Mouse (Mus musculus) embryonic facial prominence, embryonic 14.5 days (tissue): ENCODE data around the gene Plcl1. TPM values are rescaled to one million over a fixed set of nuclear protein-coding genes. Genes with fewer than 3 reads are reported as not detected.
A peak's percentile ranks its signal among the peaks of the same experiment; 100 is the strongest.
"Not testable (repeated sequence)": the region's sequence is repeated elsewhere in the genome, so short reads cannot be mapped to it uniquely, and the experiment has no call there.

Experiments used
- ATAC-seq: fragments of 200-750 bp; cut with Nextera tagmentation; 2 replicates; pipeline ENCODE4 v1.8.0; 2017; ENCODE audit warnings: low read depth, moderate number of reproducible peaks, moderate TSS enrichment
- DNase-seq: peaks from one replicate; pipeline ENCODE4 v3.0.0-alpha.2; 2015; ENCODE audit warnings: low spot score
- H3K27ac ChIP-seq: fragments of 300-500 bp; sonication (generic); replicated peaks from 2 replicates; pipeline ENCODE4 v1.5.1; 2014; ENCODE audit warnings: low read depth, mild to moderate bottlenecking, low read length, moderate library complexity
- H3K27me3 ChIP-seq: fragments of 300-500 bp; sonication (generic); replicated peaks from 2 replicates; pipeline ENCODE4 v1.6.1; 2014; ENCODE audit warnings: low read length; ENCODE audit not compliant: control insufficient read depth, insufficient read depth
- H3K36me3 ChIP-seq: fragments of 300-500 bp; sonication (generic); 2 replicates; pipeline ENCODE4 v1.6.1; 2014; ENCODE audit warnings: low read length, mixed read lengths; ENCODE audit not compliant: control insufficient read depth, insufficient read depth
- H3K4me1 ChIP-seq: fragments of 300-500 bp; sonication (generic); 2 replicates; pipeline ENCODE4 v1.6.1; 2014; ENCODE audit warnings: antibody characterized with exemption, low read length; ENCODE audit not compliant: control insufficient read depth, insufficient read depth
- H3K4me2 ChIP-seq: fragments of 300-500 bp; sonication (generic); 2 replicates; pipeline ENCODE4 v1.6.1; 2014; ENCODE audit warnings: low read depth, mild to moderate bottlenecking, low read length, moderate library complexity, mixed read lengths
- H3K4me3 ChIP-seq: fragments of 300-500 bp; sonication (generic); 2 replicates; pipeline ENCODE4 v1.5.1; 2014; ENCODE audit warnings: low read depth, mild to moderate bottlenecking, low read length
- H3K9ac ChIP-seq: fragments of 300-500 bp; sonication (generic); 2 replicates; pipeline ENCODE4 v1.6.1; 2014; ENCODE audit warnings: low read depth, mild to moderate bottlenecking, low read length, moderate library complexity, mixed read lengths
- H3K9me3 ChIP-seq: fragments of 300-500 bp; sonication (generic); 2 replicates; pipeline ENCODE4 v1.6.1; 2016; ENCODE audit warnings: low read length; ENCODE audit not compliant: control insufficient read depth
- WGBS: fragments of 180-500 bp; shearing (Covaris S2); extraction: QIAGEN DNeasy Blood & Tissue Kit; methylation state at CpG from one replicate; pipeline ENCODE4 v1.1.7; 2014; 5-methylcytosine and 5-hydroxymethylcytosine counted together
- polyA plus RNA-seq: library from polyadenylated mRNA; unstranded; fragments of >200 nt; fragmentation: Nextera tagmentation; extraction: Ambion mirVana; gene quantifications from 2 replicates; pipeline ENCODE4 v1.2.1, GENCODE M21; 2014

Gene Plcl1
- polyA plus RNA-seq, 1 experiment from 2014 or later, result 2.4 TPM

GRCm38 (mm10) chr1:55488261-55488660 lies 82.5 kb downstream of the Plcl1 start:
- no peak for ATAC-seq
- no peaks in the 10 kb centered on the region for H3K4me1 ChIP-seq
- WGBS, result 86% methylated on average over 2 of the region's 2 CpGs

GRCm38 (mm10) chr1:55489355-55489754 lies 83.6 kb downstream of the Plcl1 start:
- no peak overlapping the region for H3K4me2 ChIP-seq
- ATAC-seq, result peak; percentile 79
- H3K4me3 ChIP-seq, result no peak overlapping the region
- no peak overlapping the region for H3K9ac ChIP-seq
- no peaks in the 10 kb centered on the region for H3K36me3 ChIP-seq
- H3K27ac ChIP-seq, result no peak overlapping the region
- 46% methylated on average over 6 of the region's 6 CpGs for WGBS
- DNase-seq, result peak; percentile 58
- no peaks in the 10 kb centered on the region for H3K9me3 ChIP-seq
- no peaks in the 10 kb centered on the region for H3K27me3 ChIP-seq
- no peaks in the 10 kb centered on the region for H3K4me1 ChIP-seq

More at GRCm38 (mm10) chr1:55488261-55488660, 82.5 kb downstream of the Plcl1 start:
- Histone ChIP-seq H3K9me3 (no peaks in the 10 kb centered on the region), H3K4me2 (no peak overlapping the region), H3K36me3 (no peaks in the 10 kb centered on the region), H3K4me3 (no peak overlapping the region), H3K27me3 (no peaks in the 10 kb centered on the region), H3K9ac (no peak overlapping the region), H3K27ac (no peak overlapping the region)
- DNase-seq, result no peak

- Histone ChIP-seq H3K9me3 (no peaks in the 10 kb centered on the region), H3K27ac (no peak overlapping the region), H3K9ac (no peak overlapping the region), H3K36me3 (no peaks in the 10 kb centered on the region), H3K4me3 (no peak overlapping the region), H3K4me1 (0 out of 2 replicates have a peak, but pooled peaks cover 4% of the 10 kb centered on the region), H3K27me3 (no peaks in the 10 kb centered on the region), H3K4me2 (no peak overlapping the region)
- no peak for DNase-seq
- no peak for ATAC-seq
- WGBS, result 54% methylated on average over 1 of the region's 1 CpGs
These were observed 94.2 kb downstream of the Plcl1 start for GRCm38 (mm10) chr1:55499872-55500271.

- WGBS, result 82% methylated on average over 2 of the region's 2 CpGs
- no peak overlapping the region for H3K4me3 ChIP-seq
- H3K4me1 ChIP-seq, result 0 out of 2 replicates have a peak, but pooled peaks cover 4% of the 10 kb centered on the region
- H3K9ac ChIP-seq, result no peak overlapping the region
- H3K4me2 ChIP-seq, result no peak overlapping the region
- H3K9me3 ChIP-seq, result no peaks in the 10 kb centered on the region
- DNase-seq (peak; percentile 10), ATAC-seq (peak; percentile 41; the same call in 1 of the 2 replicates)
- H3K27me3 ChIP-seq, result no peaks in the 10 kb centered on the region
- H3K36me3 ChIP-seq, result no peaks in the 10 kb centered on the region
- no peak overlapping the region for H3K27ac ChIP-seq
These were observed 95.4 kb downstream of the Plcl1 start for GRCm38 (mm10) chr1:55500981-55501682.

GRCm38 (mm10) chr1:55505811-55506210 lies 100.1 kb downstream of the Plcl1 start:
- Histone ChIP-seq H3K27ac (no peak overlapping the region), H3K9me3 (no peaks in the 10 kb centered on the region), H3K9ac (no peak overlapping the region), H3K27me3 (no peaks in the 10 kb centered on the region), H3K4me3 (no peak overlapping the region), H3K4me1 (0 out of 2 replicates have a peak, but pooled peaks cover 4% of the 10 kb centered on the region), H3K36me3 (no peaks in the 10 kb centered on the region), H3K4me2 (no peak overlapping the region)
- ATAC-seq, result no peak
- no peak for DNase-seq
- 85% methylated on average over 4 of the region's 4 CpGs for WGBS

- Histone ChIP-seq H3K4me3 (no peak overlapping the region), H3K9me3 (no peaks in the 10 kb centered on the region), H3K9ac (no peak overlapping the region), H3K27me3 (no peaks in the 10 kb centered on the region), H3K4me2 (no peak overlapping the region), H3K36me3 (no peaks in the 10 kb centered on the region), H3K27ac (no peak overlapping the region), H3K4me1 (no peaks in the 10 kb centered on the region)
- WGBS, result 64% methylated on average over 6 of the region's 6 CpGs
- no peak for ATAC-seq
- peak; percentile 38 for DNase-seq
These were observed 101.3 kb downstream of the Plcl1 start for GRCm38 (mm10) chr1:55507061-55507460.

- Histone ChIP-seq H3K27me3 (no peaks in the 10 kb centered on the region), H3K4me2 (no peak overlapping the region), H3K27ac (no peak overlapping the region), H3K4me3 (no peak overlapping the region), H3K4me1 (no peaks in the 10 kb centered on the region), H3K9me3 (no peaks in the 10 kb centered on the region), H3K36me3 (no peaks in the 10 kb centered on the region), H3K9ac (no peak overlapping the region)
- no peak for ATAC-seq
- WGBS, result 95% methylated on average over 1 of the region's 1 CpGs
- DNase-seq, result no peak
These were observed 103.9 kb downstream of the Plcl1 start for GRCm38 (mm10) chr1:55509587-55509986.

- H3K27ac ChIP-seq, result no peak overlapping the region
- no peaks in the 10 kb centered on the region for H3K27me3 ChIP-seq
- WGBS, result 64% methylated on average over 3 of the region's 3 CpGs
- ATAC-seq, result no peak
- no peak overlapping the region for H3K9ac ChIP-seq
- H3K4me1 ChIP-seq, result no peaks in the 10 kb centered on the region
- H3K4me3 ChIP-seq, result no peak overlapping the region
- no peaks in the 10 kb centered on the region for H3K36me3 ChIP-seq
- no peaks in the 10 kb centered on the region for H3K9me3 ChIP-seq
- no peak overlapping the region for H3K4me2 ChIP-seq
- DNase-seq, result no peak
These were observed 106.4 kb downstream of the Plcl1 start for GRCm38 (mm10) chr1:55512165-55512564.

GRCm38 (mm10) chr1:55512799-55513198 lies 107.1 kb downstream of the Plcl1 start:
- H3K4me3 ChIP-seq, H3K27me3 ChIP-seq, H3K9ac ChIP-seq, H3K36me3 ChIP-seq, H3K9me3 ChIP-seq, ATAC-seq, H3K4me1 ChIP-seq, H3K4me2 ChIP-seq, H3K27ac ChIP-seq: not testable (repeated sequence)
- WGBS, result no CpG with 5 or more reads among the region's 2 CpGs
- DNase-seq, result peak; percentile 33
